Mouse (Mus musculus) embryonic facial prominence, embryonic 15.5 days (tissue): ENCODE data around the gene Aqp12. TPM values are rescaled to one million over a fixed set of nuclear protein-coding genes. Genes with fewer than 3 reads are reported as not detected.

Source experiments
- polyA plus RNA-seq: library from polyadenylated mRNA; unstranded; fragments of >200 nt; fragmentation: Nextera tagmentation; extraction: Ambion mirVana; gene quantifications from 2 replicates; pipeline ENCODE4 v1.2.1, GENCODE M21; 2015

Aqp12 gene
- polyA plus RNA-seq, 1 experiment from 2014 or later = not detected

Other genes starting within 250 kb of the Aqp12 start
- gene Gpc1, start 174.7 kb upstream of the Aqp12 start, polyA plus RNA-seq = 93.6 and 95.3 TPM in 2 replicates
- 0.88 and 1.0 TPM in 2 replicates for gene Ankmy1, start 103.4 kb upstream of the Aqp12 start, polyA plus RNA-seq
- gene Dusp28, start 99.4 kb upstream of the Aqp12 start, polyA plus RNA-seq = 10.1 and 11.5 TPM in 2 replicates
- 47.7 and 47.8 TPM in 2 replicates for gene Rnpepl1, start 95.6 kb upstream of the Aqp12 start, polyA plus RNA-seq
- gene Capn10, start 72.0 kb upstream of the Aqp12 start, polyA plus RNA-seq = 34.5 and 36.5 TPM in 2 replicates
- 1.2 and 2.1 TPM in 2 replicates for gene Gpr35, start 55.5 kb upstream of the Aqp12 start, polyA plus RNA-seq
- 26.8 and 32.7 TPM in 2 replicates for gene Kif1a, start 95.6 kb downstream of the Aqp12 start, polyA plus RNA-seq
- 0.11 TPM in 1 of 2 replicates, not detected in the other for gene Agxt, start 128.9 kb downstream of the Aqp12 start, polyA plus RNA-seq
- gene 2310007B03Rik, start 154.6 kb downstream of the Aqp12 start, polyA plus RNA-seq = 18.3 and 21.8 TPM in 2 replicates
- 2.8 and 5.8 TPM in 2 replicates for gene Crocc2, start 162.4 kb downstream of the Aqp12 start, polyA plus RNA-seq
- 14.4 and 16.0 TPM in 2 replicates for gene Sned1, start 229.5 kb downstream of the Aqp12 start, polyA plus RNA-seq